Mouse (Mus musculus) liver, embryonic 15.5 days (tissue): Measurements from ENCODE around the gene Osbpl6. TPM values are rescaled to one million over a fixed set of nuclear protein-coding genes. Genes with fewer than 3 reads are reported as not detected.

Experiments used
- ATAC-seq: fragments of 200-750 bp; cut with Nextera tagmentation; 2 replicates; pipeline ENCODE4 v1.8.0; 2017; ENCODE audit warnings: moderate number of reproducible peaks, mild to moderate bottlenecking, moderate library complexity; ENCODE audit not compliant: insufficient read depth
- H3K27ac ChIP-seq: fragments of 300-500 bp; sonication (generic); replicated peaks from 2 replicates; pipeline ENCODE4 v1.5.1; 2015; ENCODE audit warnings: mild to moderate bottlenecking, inconsistent platforms
- H3K27me3 ChIP-seq: fragments of 300-500 bp; sonication (generic); 2 replicates; pipeline ENCODE4 v1.6.1; 2015; ENCODE audit warnings: mild to moderate bottlenecking, inconsistent platforms
- H3K36me3 ChIP-seq: fragments of 300-500 bp; sonication (generic); replicated peaks from 2 replicates; pipeline ENCODE4 v1.6.1; 2015; ENCODE audit warnings: moderate library complexity, mild to moderate bottlenecking, inconsistent platforms
- H3K4me1 ChIP-seq: fragments of 300-500 bp; sonication (generic); replicated peaks from 2 replicates; pipeline ENCODE4 v1.6.1; 2015; ENCODE audit warnings: inconsistent platforms
- H3K4me2 ChIP-seq: fragments of 300-500 bp; sonication (generic); 2 replicates; pipeline ENCODE4 v1.6.1; 2015; ENCODE audit warnings: moderate library complexity, mild to moderate bottlenecking, inconsistent platforms
- H3K4me3 ChIP-seq: fragments of 300-500 bp; sonication (generic); replicated peaks from 2 replicates; pipeline ENCODE4 v1.5.1; 2015; ENCODE audit warnings: mild to moderate bottlenecking, inconsistent platforms
- H3K9ac ChIP-seq: fragments of 300-500 bp; sonication (generic); 2 replicates; pipeline ENCODE4 v1.6.1; 2015; ENCODE audit warnings: moderate library complexity, mild to moderate bottlenecking, inconsistent platforms
- H3K9me3 ChIP-seq: fragments of 300-500 bp; sonication (generic); replicated peaks from 2 replicates; pipeline ENCODE4 v1.6.1; 2016; ENCODE audit warnings: inconsistent platforms
- WGBS: fragments of 180-500 bp; shearing (Covaris S2); methylation state at CpG from one replicate; pipeline ENCODE4 v1.1.7; 2015; ENCODE audit warnings: mixed read lengths; ENCODE audit not compliant: insufficient replicate concordance; 5-methylcytosine and 5-hydroxymethylcytosine counted together
- polyA plus RNA-seq: library from polyadenylated mRNA; unstranded; fragments of >200 nt; fragmentation: Nextera tagmentation; extraction: Ambion mirVana; gene quantifications from 2 replicates; pipeline ENCODE4 v1.2.1, GENCODE M21; 2015

The Osbpl6 gene
- polyA plus RNA-seq, 1 experiment from 2014 or later = 0.31 TPM

DNA sequence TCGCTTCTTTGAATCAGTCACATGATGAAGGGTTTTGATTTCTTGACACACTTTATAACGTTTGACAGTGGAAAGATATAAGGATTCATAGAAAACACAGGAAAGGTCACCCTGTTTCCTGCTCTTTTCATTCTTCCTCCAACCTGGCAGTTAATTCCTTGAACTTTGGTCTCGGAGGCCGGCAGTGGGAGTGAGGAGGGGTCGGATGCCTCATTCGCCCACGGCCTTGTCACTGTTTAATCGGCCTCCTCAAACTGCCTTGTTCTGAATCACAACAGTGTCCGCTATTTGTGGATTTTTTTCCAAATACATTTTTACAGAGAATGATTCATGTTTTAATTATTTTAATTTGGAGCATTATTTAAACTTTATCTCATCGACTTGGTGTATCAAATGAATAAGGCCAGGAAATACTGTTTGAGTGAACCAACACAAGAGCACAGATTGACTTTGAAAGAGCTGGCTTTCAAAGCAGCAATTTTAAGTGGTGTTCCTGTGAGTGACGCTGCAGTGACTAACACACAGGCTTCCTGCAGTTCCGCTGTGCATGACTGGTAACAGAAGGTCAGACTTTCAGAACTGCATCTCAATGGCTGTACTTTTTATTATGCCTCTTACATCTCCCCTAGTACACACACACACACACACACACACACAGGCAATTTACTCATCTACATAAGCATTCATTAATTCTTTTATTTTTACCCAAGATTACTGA, 98.0 kb downstream of the Osbpl6 start:
- Histone ChIP-seq H3K27ac (no peak overlapping the region), H3K27me3 (no peaks in the 10 kb centered on the region), H3K36me3 (no peaks in the 10 kb centered on the region), H3K4me3 (no peak overlapping the region), H3K9me3 (no peaks in the 10 kb centered on the region), H3K9ac (no peak overlapping the region), H3K4me1 (no peaks in the 10 kb centered on the region), H3K4me2 (no peak overlapping the region)
- 53% methylated on average over 12 of the region's 12 CpGs for WGBS
- no peak for ATAC-seq

- Histone ChIP-seq H3K27me3 (no peaks in the 10 kb centered on the region), H3K4me3 (no peak overlapping the region), H3K9ac (no peak overlapping the region), H3K9me3 (no peaks in the 10 kb centered on the region), H3K36me3 (no peaks in the 10 kb centered on the region), H3K4me2 (no peak overlapping the region), H3K27ac (no peak overlapping the region), H3K4me1 (no peaks in the 10 kb centered on the region)
- WGBS = 61% methylated on average over 2 of the region's 2 CpGs
- ATAC-seq = no peak
Observed at GRCm38 (mm10) chr2:76504989-76505388, 98.7 kb downstream of the Osbpl6 start.

DNA sequence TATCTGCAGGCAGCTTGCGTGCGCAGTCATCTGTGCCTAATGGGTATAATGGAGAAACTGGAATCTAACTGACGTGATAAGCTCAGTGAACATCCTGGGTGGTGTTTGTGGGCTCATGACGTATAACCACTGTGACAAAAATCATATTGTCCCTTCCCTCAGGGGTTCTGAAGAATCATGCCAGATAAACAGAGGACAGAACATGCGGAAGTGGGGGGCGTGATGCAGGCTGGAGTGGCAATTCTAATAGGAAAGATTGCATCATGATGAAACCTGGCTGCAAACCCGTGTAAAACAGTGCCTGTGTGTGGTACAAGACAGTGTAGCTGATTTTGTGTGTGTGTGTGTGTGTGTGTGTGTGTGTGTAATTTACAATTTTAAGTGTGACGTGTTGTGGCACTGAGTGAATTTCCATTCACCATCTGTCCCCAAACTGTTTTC, 105.0 kb downstream of the Osbpl6 start:
- no peak for ATAC-seq
- Histone ChIP-seq H3K4me2 (no peak overlapping the region), H3K9me3 (no peaks in the 10 kb centered on the region), H3K4me3 (no peak overlapping the region), H3K9ac (no peak overlapping the region), H3K27me3 (no peaks in the 10 kb centered on the region), H3K36me3 (no peaks in the 10 kb centered on the region), H3K4me1 (no peaks in the 10 kb centered on the region), H3K27ac (no peak overlapping the region)
- 54% methylated on average over 8 of the region's 8 CpGs for WGBS

GRCm38 (mm10) chr2:76512133-76512532, 105.8 kb downstream of the Osbpl6 start:
- Histone ChIP-seq H3K4me3 (no peak overlapping the region), H3K9me3 (no peaks in the 10 kb centered on the region), H3K4me2 (no peak overlapping the region), H3K9ac (no peak overlapping the region), H3K27ac (no peak overlapping the region), H3K4me1 (no peaks in the 10 kb centered on the region), H3K27me3 (no peaks in the 10 kb centered on the region), H3K36me3 (no peaks in the 10 kb centered on the region)
- ATAC-seq = no peak
- 66% methylated on average over 6 of the region's 6 CpGs for WGBS

GRCm38 (mm10) chr2:76512888-76513287, 106.6 kb downstream of the Osbpl6 start:
- no peak for ATAC-seq
- 50% methylated on average over 6 of the region's 6 CpGs for WGBS
- H3K27me3 ChIP-seq = no peaks in the 10 kb centered on the region

DNA sequence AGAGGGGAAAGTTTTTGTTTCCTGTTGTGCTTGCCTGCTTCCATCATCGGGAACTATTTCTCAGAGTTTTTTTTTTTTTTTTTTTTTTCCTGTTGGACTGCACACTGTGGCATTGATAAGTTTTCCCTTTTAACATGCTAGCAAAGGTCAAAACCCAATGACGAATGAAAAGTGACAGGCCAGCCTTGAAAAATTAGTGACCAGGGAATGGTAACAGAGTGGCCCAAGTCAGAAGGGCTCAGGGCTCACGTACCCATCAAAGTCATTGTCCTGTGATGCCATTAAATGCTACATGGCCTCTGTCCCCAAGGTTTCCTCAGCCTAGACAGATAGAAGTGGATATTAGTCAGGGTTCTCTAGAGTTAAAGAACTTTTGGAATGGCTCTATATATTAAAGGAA, 107.0 kb downstream of the Osbpl6 start:
- no peaks in the 10 kb centered on the region for H3K27me3 ChIP-seq
- H3K4me3 ChIP-seq = no peak overlapping the region
- H3K9ac ChIP-seq = no peak overlapping the region
- no peaks in the 10 kb centered on the region for H3K36me3 ChIP-seq
- 53% methylated on average over 3 of the region's 3 CpGs for WGBS
- no peaks in the 10 kb centered on the region for H3K4me1 ChIP-seq
- H3K27ac ChIP-seq = no peak overlapping the region
- H3K9me3 ChIP-seq = no peaks in the 10 kb centered on the region
- ATAC-seq = no peak
- no peak overlapping the region for H3K4me2 ChIP-seq

More at GRCm38 (mm10) chr2:76512888-76513287, 106.6 kb downstream of the Osbpl6 start:
- H3K4me3 ChIP-seq = no peak overlapping the region
- H3K4me2 ChIP-seq = no peak overlapping the region
- H3K9ac ChIP-seq = no peak overlapping the region
- no peaks in the 10 kb centered on the region for H3K36me3 ChIP-seq
- H3K27ac ChIP-seq = no peak overlapping the region
- H3K9me3 ChIP-seq = no peaks in the 10 kb centered on the region
- no peaks in the 10 kb centered on the region for H3K4me1 ChIP-seq

DNA sequence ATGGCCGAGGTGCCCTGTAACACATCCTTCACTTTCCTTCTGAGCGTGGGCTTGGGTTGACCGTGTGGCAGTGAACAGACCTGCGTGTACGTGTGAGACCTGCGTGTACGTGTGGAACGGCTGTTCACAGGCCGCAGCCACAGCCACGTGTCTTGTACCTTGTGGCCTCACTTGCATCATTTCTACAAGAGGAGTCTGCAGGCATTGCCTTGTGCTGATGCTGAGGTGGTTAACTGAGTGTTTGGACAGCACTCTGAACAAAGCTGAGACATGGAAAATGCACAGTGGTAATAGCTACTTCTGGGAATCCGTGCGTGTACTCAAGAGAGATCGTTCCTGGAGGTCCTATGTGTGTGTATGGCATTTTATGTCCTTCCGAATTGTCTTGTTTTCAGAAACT, 111.2 kb downstream of the Osbpl6 start:
- no peak for ATAC-seq
- 79% methylated on average over 14 of the region's 14 CpGs for WGBS
- Histone ChIP-seq H3K9ac (no peak overlapping the region), H3K4me3 (no peak overlapping the region), H3K4me2 (no peak overlapping the region), H3K9me3 (no peaks in the 10 kb centered on the region), H3K27ac (no peak overlapping the region), H3K4me1 (no peaks in the 10 kb centered on the region), H3K27me3 (no peaks in the 10 kb centered on the region), H3K36me3 (no peaks in the 10 kb centered on the region)

DNA sequence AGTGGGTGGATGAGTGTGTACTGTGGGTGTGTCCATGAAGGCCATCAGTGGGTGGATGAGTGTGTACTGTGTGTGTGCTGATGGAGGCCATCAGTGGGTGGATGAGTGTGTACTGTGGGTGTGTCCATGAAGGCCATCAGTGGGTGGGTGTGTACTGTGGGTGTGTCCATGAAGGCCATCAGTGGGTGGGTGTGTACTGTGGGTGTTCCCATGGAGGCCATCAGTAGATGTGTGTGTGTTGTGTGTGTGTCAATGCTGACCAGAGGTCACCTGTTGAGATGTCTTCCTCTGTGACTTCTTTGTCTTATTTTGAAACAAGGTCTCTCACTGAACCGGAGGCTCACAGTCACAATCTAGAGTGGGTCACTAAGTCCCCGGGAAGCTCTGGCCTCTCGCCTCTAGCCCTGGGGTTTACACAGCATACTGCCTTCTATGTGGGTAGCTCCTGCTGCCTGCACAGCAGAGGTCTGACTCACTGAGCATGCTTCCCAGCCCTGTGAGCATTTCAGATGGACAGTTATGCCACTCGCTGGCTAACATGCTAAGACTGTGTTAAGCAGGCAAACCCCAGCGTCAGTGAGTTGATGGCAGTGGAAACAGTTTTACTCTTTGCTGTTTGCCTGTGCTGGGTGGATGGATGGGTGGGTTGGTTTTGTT, 112.2 kb downstream of the Osbpl6 start:
- Histone ChIP-seq H3K4me1 (no peaks in the 10 kb centered on the region), H3K27ac (no peak overlapping the region), H3K9me3 (no peaks in the 10 kb centered on the region), H3K36me3 (no peaks in the 10 kb centered on the region), H3K4me3 (no peak overlapping the region), H3K9ac (no peak overlapping the region), H3K27me3 (no peaks in the 10 kb centered on the region), H3K4me2 (no peak overlapping the region)
- WGBS = 69% methylated on average over 5 of the region's 5 CpGs
- ATAC-seq = no peak

GRCm38 (mm10) chr2:76521585-76521984, 115.3 kb downstream of the Osbpl6 start:
- no peak for ATAC-seq
- H3K36me3 ChIP-seq = no peaks in the 10 kb centered on the region
- no peaks in the 10 kb centered on the region for H3K9me3 ChIP-seq
- H3K4me2 ChIP-seq = no peak overlapping the region
- no peaks in the 10 kb centered on the region for H3K27me3 ChIP-seq
- no peak overlapping the region for H3K9ac ChIP-seq
- H3K27ac ChIP-seq = no peak overlapping the region
- WGBS = 65% methylated on average over 6 of the region's 6 CpGs
- H3K4me1 ChIP-seq = no peaks in the 10 kb centered on the region
- no peak overlapping the region for H3K4me3 ChIP-seq

DNA sequence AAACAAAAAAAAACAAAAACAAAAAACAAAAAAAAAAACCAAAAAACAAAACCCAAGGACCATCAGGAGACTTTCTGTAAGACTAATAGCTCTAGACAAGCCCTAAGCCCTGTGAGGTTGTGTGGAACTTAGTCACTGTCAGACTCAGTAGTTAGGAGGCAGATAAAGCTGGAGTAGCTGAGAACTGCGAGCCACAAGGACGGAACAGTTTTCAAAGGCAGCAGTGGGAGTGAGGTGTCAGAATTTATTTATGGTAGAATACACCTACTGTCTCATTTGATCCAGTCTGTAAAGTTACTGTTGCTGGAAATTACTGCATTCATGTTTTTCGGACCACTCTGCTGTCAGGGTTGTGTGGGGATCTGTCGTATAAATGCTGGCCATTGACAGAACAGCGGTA, 118.1 kb downstream of the Osbpl6 start:
- Histone ChIP-seq H3K4me3 (no peak overlapping the region), H3K27ac (no peak overlapping the region), H3K36me3 (no peaks in the 10 kb centered on the region), H3K4me1 (no peaks in the 10 kb centered on the region), H3K4me2 (no peak overlapping the region), H3K27me3 (no peaks in the 10 kb centered on the region), H3K9ac (no peak overlapping the region), H3K9me3 (no peaks in the 10 kb centered on the region)
- WGBS = 67% methylated on average over 5 of the region's 5 CpGs
- ATAC-seq = no peak

DNA sequence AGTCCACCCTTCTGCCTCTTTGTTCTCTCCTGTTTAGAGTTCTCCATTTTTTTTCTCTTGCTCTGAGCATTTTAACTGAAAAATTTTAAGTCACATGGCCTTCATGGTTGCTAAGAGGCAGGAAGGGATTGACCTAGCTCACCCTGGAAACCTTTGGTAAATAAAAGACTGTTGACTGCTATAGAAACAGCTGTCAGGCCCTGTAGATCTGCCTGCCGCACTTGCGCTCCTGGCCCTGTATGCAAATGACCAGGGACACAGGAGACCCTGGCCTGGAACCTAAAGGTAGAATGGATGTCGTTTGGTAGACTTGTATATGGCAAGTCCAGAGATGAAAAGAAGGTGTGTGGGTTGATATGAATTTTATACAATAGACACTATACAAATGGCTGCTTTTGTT, 119.3 kb downstream of the Osbpl6 start:
- WGBS = 46% methylated on average over 3 of the region's 3 CpGs
- Histone ChIP-seq H3K4me1 (no peaks in the 10 kb centered on the region), H3K27me3 (no peaks in the 10 kb centered on the region), H3K4me3 (no peak overlapping the region), H3K4me2 (no peak overlapping the region), H3K36me3 (no peaks in the 10 kb centered on the region), H3K9me3 (no peaks in the 10 kb centered on the region), H3K27ac (no peak overlapping the region), H3K9ac (no peak overlapping the region)
- no peak for ATAC-seq
